Mouse (Mus musculus): ENCODE measurements around the gene Nubp1.

DNA sequence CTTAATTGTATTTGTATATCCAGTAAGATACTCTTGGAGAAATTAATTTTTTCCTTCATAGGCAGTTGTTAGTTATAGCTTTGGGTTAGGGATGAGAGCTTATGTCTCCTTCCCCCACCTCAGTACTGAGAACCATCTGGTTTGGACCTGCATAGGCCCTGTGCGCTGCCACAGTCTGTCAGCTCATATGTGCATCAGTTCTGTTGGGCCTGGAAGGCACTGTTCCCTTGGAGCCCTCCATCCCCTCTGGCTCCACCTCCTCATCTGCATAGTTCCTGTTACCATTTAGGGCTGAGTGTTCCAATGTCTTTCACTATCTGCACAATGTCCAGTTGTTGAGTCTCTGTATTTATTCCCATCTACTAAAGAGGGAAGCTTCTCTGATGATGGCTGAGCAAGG is 56.5 kb downstream of the Nubp1 start:
- TF ChIP-seq CTCF (IDR thresholded peaks at IDR 0.05; ENCODE audit: low read depth, low read length) (no peak), POLR2A (IDR thresholded peaks at IDR 0.05; ENCODE audit: extremely low read depth, insufficient read depth, low read length) (no peak)

Data from liver, adult 2 months (tissue).